Mouse (Mus musculus) kidney, adult 10 weeks (tissue): Measurements from ENCODE around the gene 4930503B20Rik. TPM values are rescaled to one million over a fixed set of nuclear protein-coding genes. Genes with fewer than 3 reads are reported as not detected.

Experiments used
- polyA plus RNA-seq: library from polyadenylated mRNA; stranded (reverse); fragments of 350-450 nt; fragmentation: Illumina TruSeq; extraction: RNeasy Lipid Tissue Mini Kit (QIAGEN cat#74804); gene quantifications from one replicate; pipeline ENCODE4 v1.2.3, GENCODE M21; 2014; ENCODE audit warnings: low read depth, low replicate concordance

Gene 4930503B20Rik
- not detected for polyA plus RNA-seq

GRCm38 (mm10) chr3:146651217-146651616 lies at the start of gene 4930503B20Rik:
Gene 4930503B20Rik, minus strand, starts transcription at chr3:146651317.

GRCm38 (mm10) chr3:146684811-146685675 lies 33.9 kb upstream of the 4930503B20Rik start, which contains the start of gene Samd13:
Gene Samd13, minus strand, starts transcription at chr3:146685592.

GRCm38 (mm10) chr3:146615496-146615895 lies 35.6 kb downstream of the 4930503B20Rik start, which contains the start of gene Dnase2b:
Gene Dnase2b, minus strand, starts transcription at chr3:146615596.

Other genes starting within 250 kb of the 4930503B20Rik start
- gene Ssx2ip, start 246.7 kb downstream of the 4930503B20Rik start, polyA plus RNA-seq, result 45.2 TPM
- 85.8 TPM for gene Ctbs, start 201.5 kb downstream of the 4930503B20Rik start, polyA plus RNA-seq
- 7.1 TPM for gene Spata1, start 151.6 kb downstream of the 4930503B20Rik start, polyA plus RNA-seq
- 922 TPM for gene Gng5, start 151.5 kb downstream of the 4930503B20Rik start, polyA plus RNA-seq
- 127 TPM for gene Rpf1, start 129.9 kb downstream of the 4930503B20Rik start, polyA plus RNA-seq
- not detected for gene Uox, start 80.9 kb downstream of the 4930503B20Rik start, polyA plus RNA-seq
- gene Dnase2b, start 35.7 kb downstream of the 4930503B20Rik start, polyA plus RNA-seq, result not detected
- gene Samd13, start 34.3 kb upstream of the 4930503B20Rik start, polyA plus RNA-seq, result 0.89 TPM
- gene Prkacb, start 161.7 kb upstream of the 4930503B20Rik start, polyA plus RNA-seq, result 85.4 TPM
- gene Ttll7, start 201.1 kb upstream of the 4930503B20Rik start, polyA plus RNA-seq, result 3.3 TPM